ENCODE assay signal across 15 mouse cellular contexts in the genomic region with DNA sequence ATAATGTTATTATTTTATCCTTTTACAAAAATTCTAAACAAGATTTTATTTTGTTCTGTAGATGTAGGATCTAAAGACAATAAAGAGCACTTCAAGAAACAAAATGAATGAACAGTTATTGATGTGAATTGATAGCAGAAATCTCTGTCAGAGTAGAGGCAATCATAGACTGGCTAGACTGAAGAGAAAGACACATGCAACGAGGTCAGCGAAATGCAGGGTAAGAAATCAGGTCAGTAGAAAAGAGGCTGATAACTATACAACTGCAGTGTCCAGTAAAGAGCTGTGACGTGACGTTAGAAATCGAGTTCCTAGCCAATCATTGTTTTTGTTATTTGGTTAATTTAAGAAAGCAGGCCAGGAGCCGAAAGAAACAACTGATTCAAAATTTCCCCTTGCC.
"Had no signal": no experiment of that assay in that cellular context is flagged by ENCODE, and none has a peak within 500 bp of the region (broad histone marks: within the 10 kb centered on the region; RNA-seq: fewer than 3 reads in every experiment).

No protein-coding gene starts in this region.

- DNase-seq: cerebellum, adult 9-10 months; cerebellum, adult 9-11 months; cerebellum, postnatal 10 days; cerebellum, postnatal 14 days; cerebellum, postnatal 25 days; cerebellum, postnatal 36 days; forebrain, postnatal 0 days; gastrocnemius, adult 2 months; gastrocnemius, postnatal 10 days; gastrocnemius, postnatal 14 days; gastrocnemius, postnatal 25 days; gastrocnemius, postnatal 36 days; heart, adult 11 months; heart, adult 18-20 months; heart, adult 2 months had no signal
